Mouse (Mus musculus) adipocyte (in vitro differentiated cells): Measurements from ENCODE around the gene Samm50.

ENCODE experiments used
- DNase-seq: peaks from one replicate; pipeline ENCODE4 v3.0.0-alpha.2; 2016; ENCODE audit warnings: low spot score

The Samm50 gene

GRCm38 (mm10) chr15:84238552-84238951 lies 46.5 kb downstream of the Samm50 start:
- no peak for DNase-seq

GRCm38 (mm10) chr15:84238991-84239401 lies 47.0 kb downstream of the Samm50 start:
- no peak for DNase-seq

- DNase-seq: no peak
Measured at GRCm38 (mm10) chr15:84241520-84241919, 49.5 kb downstream of the Samm50 start.

GRCm38 (mm10) chr15:84245104-84245503 lies 53.1 kb downstream of the Samm50 start:
- DNase-seq: no peak

- no peak for DNase-seq
Measured at GRCm38 (mm10) chr15:84246195-84246594, 54.2 kb downstream of the Samm50 start.

- no peak for DNase-seq
Measured at GRCm38 (mm10) chr15:84247309-84247708, 55.3 kb downstream of the Samm50 start.

- DNase-seq: no peak
Measured at GRCm38 (mm10) chr15:84251227-84251626, 59.2 kb downstream of the Samm50 start.

- DNase-seq: no peak
Measured at GRCm38 (mm10) chr15:84252645-84253044, 60.6 kb downstream of the Samm50 start.

- DNase-seq: no peak
Measured at GRCm38 (mm10) chr15:84253757-84254156, 61.7 kb downstream of the Samm50 start.

- no peak for DNase-seq
Measured at GRCm38 (mm10) chr15:84254387-84254786, 62.3 kb downstream of the Samm50 start.

GRCm38 (mm10) chr15:84256254-84256850 lies 64.3 kb downstream of the Samm50 start:
- no peak for DNase-seq

GRCm38 (mm10) chr15:84256864-84257263 lies 64.8 kb downstream of the Samm50 start:
- DNase-seq: no peak

- DNase-seq: no peak
Measured at GRCm38 (mm10) chr15:84258602-84259355, 66.7 kb downstream of the Samm50 start.

GRCm38 (mm10) chr15:84260123-84260822 lies 68.2 kb downstream of the Samm50 start:
- peak; percentile 64 for DNase-seq

- DNase-seq: no peak
Measured at GRCm38 (mm10) chr15:84262630-84263029, 70.6 kb downstream of the Samm50 start.

- DNase-seq: no peak
Measured at GRCm38 (mm10) chr15:84263573-84263972, 71.5 kb downstream of the Samm50 start.

GRCm38 (mm10) chr15:84265141-84265540 lies 73.1 kb downstream of the Samm50 start:
- no peak for DNase-seq

GRCm38 (mm10) chr15:84266290-84266689 lies 74.2 kb downstream of the Samm50 start:
- no peak for DNase-seq
